Mouse (Mus musculus): ENCODE results near the gene Casp3.
A peak's percentile ranks its signal among the peaks of the same experiment; 100 is the strongest.

Gene Casp3

GRCm38 (mm10) chr8:46606930-46607329, 10.2 kb upstream of the Casp3 start:
- DNase-seq (ENCODE audit: low read depth, low spot score) = no peak

- DNase-seq (ENCODE audit: low read depth, low spot score) = no peak
Observed at GRCm38 (mm10) chr8:46611557-46611956, 5.5 kb upstream of the Casp3 start.

- DNase-seq (ENCODE audit: low read depth, low spot score) = no peak
Observed at GRCm38 (mm10) chr8:46612913-46613312, 4.2 kb upstream of the Casp3 start.

- no peak for DNase-seq (ENCODE audit: low read depth, low spot score)
Observed at GRCm38 (mm10) chr8:46613377-46613776, 3.7 kb upstream of the Casp3 start.

GRCm38 (mm10) chr8:46615936-46616335, 1.2 kb upstream of the Casp3 start:
- no peak for DNase-seq (ENCODE audit: low read depth, low spot score)

GRCm38 (mm10) chr8:46617690-46618620, 864 bp downstream of the Casp3 start:
- no peak for DNase-seq (ENCODE audit: low read depth, low spot score)

- no peak for DNase-seq (ENCODE audit: low read depth, low spot score)
Observed at GRCm38 (mm10) chr8:46618639-46619320, 1.7 kb downstream of the Casp3 start.

- no peak for DNase-seq (ENCODE audit: low read depth, low spot score)
Observed at GRCm38 (mm10) chr8:46622446-46623270, 5.6 kb downstream of the Casp3 start.

GRCm38 (mm10) chr8:46625166-46625565, 8.1 kb downstream of the Casp3 start:
- DNase-seq (ENCODE audit: low read depth, low spot score) = no peak

GRCm38 (mm10) chr8:46626642-46627041, 9.6 kb downstream of the Casp3 start:
- no peak for DNase-seq (ENCODE audit: low read depth, low spot score)

GRCm38 (mm10) chr8:46627881-46628280, 10.8 kb downstream of the Casp3 start:
- no peak for DNase-seq (ENCODE audit: low read depth, low spot score)

- no peak for DNase-seq (ENCODE audit: low read depth, low spot score)
Observed at GRCm38 (mm10) chr8:46628645-46629044, 11.6 kb downstream of the Casp3 start.

GRCm38 (mm10) chr8:46630422-46630821, 13.3 kb downstream of the Casp3 start:
- no peak for DNase-seq (ENCODE audit: low read depth, low spot score)

GRCm38 (mm10) chr8:46630932-46631331, 13.8 kb downstream of the Casp3 start:
- no peak for DNase-seq (ENCODE audit: low read depth, low spot score)

GRCm38 (mm10) chr8:46639010-46639571, 22.0 kb downstream of the Casp3 start:
- no peak for DNase-seq (ENCODE audit: low read depth, low spot score)

- no peak for DNase-seq (ENCODE audit: low read depth, low spot score)
Observed at GRCm38 (mm10) chr8:46639852-46640251, 22.8 kb downstream of the Casp3 start.

- no peak for DNase-seq (ENCODE audit: low read depth, low spot score)
Observed at GRCm38 (mm10) chr8:46641272-46641671, 24.2 kb downstream of the Casp3 start.

GRCm38 (mm10) chr8:46648421-46648820, 31.3 kb downstream of the Casp3 start:
- no peak for DNase-seq (ENCODE audit: low read depth, low spot score)

- no peak for DNase-seq (ENCODE audit: low read depth, low spot score)
Observed at GRCm38 (mm10) chr8:46651872-46652271, 34.8 kb downstream of the Casp3 start.

GRCm38 (mm10) chr8:46655919-46656318, 38.8 kb downstream of the Casp3 start:
- DNase-seq (ENCODE audit: low read depth, low spot score) = no peak

- peak; percentile 45 for DNase-seq (ENCODE audit: low read depth, low spot score)
Observed at GRCm38 (mm10) chr8:46671496-46671895, 54.4 kb downstream of the Casp3 start.
